ENCODE assay signal across 8 mouse cellular contexts in genomic region chr10:80399191-80399972, GRCm38 (mm10). TPM values are rescaled to one million over a fixed set of nuclear protein-coding genes. Genes with fewer than 3 reads are reported as not detected.
DNase-seq lines count a peak whose midpoint lies in the region; ATAC-seq lines count a peak whose summit lies in the region.

TSS of gene Mbd3 (minus strand) at chr10:80399550.

- peak; percentile 98 to 99 for DNase-seq in adrenal gland, adult 18-20 months (ENCODE audit: low spot score in 2 of 2)
- peak; percentile 100 for DNase-seq in embryo, embryonic 11 days
- DNase-seq in gastrocnemius, postnatal 25 days, result peak; percentile 100
- peak; percentile 95 for DNase-seq in intestine, embryonic 14.5 days (ENCODE audit: low spot score)
- peak; percentile 99 to 100 for DNase-seq in left cerebral cortex, postnatal 14 days (ENCODE audit: low spot score in 2 of 2)
- peak; percentile 100 for DNase-seq in mesoderm, embryonic 11.5 days (ENCODE audit: low read depth, low spot score)
- peak; percentile 99 to 100 for DNase-seq in right cerebral cortex, postnatal 36 days (ENCODE audit: low spot score in 2 of 2)
- peak; percentile 100 for DNase-seq in yolk sac, embryonic 10.5 days (ENCODE audit: low spot score)

- H3K4me2 ChIP-seq in intestine, embryonic 14.5 days (ENCODE audit: low read length), result peak within 1 kb of the TSS; percentile 88

- WGBS in intestine, embryonic 14.5 days, result under 1% methylated on average over 75 of the region's 82 CpGs

- H3K4me3 ChIP-seq in intestine, embryonic 14.5 days (ENCODE audit: low read depth, low read length), result peak within 1 kb of the TSS; percentile 72

- no peaks in the 10 kb centered on the region for H3K27me3 ChIP-seq in intestine, embryonic 14.5 days (replicated peaks; ENCODE audit: control insufficient read depth, insufficient read depth, low read length)

- intact Hi-C loops in left cerebral cortex, postnatal 14 days (cut with DNase I), result no loop called here

- peaks cover 21% of the 10 kb centered on the region for H3K4me1 ChIP-seq in intestine, embryonic 14.5 days (replicated peaks; ENCODE audit: control insufficient read depth, insufficient read depth, low read length)

- H3K36me3 ChIP-seq in intestine, embryonic 14.5 days (ENCODE audit: control insufficient read depth, insufficient read depth, low read length), result peaks cover 52% of the 10 kb centered on the region

- no peaks in the 10 kb centered on the region for H3K9me3 ChIP-seq in intestine, embryonic 14.5 days (ENCODE audit: control insufficient read depth, low read length)

- peak; percentile 96 for ATAC-seq in intestine, embryonic 14.5 days (replicated peaks; ENCODE audit: low FRiP score, low TSS enrichment, low read depth)

- H3K27ac ChIP-seq in intestine, embryonic 14.5 days (ENCODE audit: low read depth), result peak within 1 kb of the TSS; percentile 99

- H3K9ac ChIP-seq in intestine, embryonic 14.5 days (ENCODE audit: low read length), result peak within 1 kb of the TSS; percentile 96

RNA-seq across cellular contexts. Expression of gene Mbd3, which starts in this region (rescaled TPM):
- total RNA-seq in adrenal gland, adult 18-20 months (2021), result 100 to 1,000 TPM; 137 to 157 TPM
- total RNA-seq in gastrocnemius, postnatal 25 days (2021), result 10 to 100 TPM; 78.7 to 93.6 TPM
- 203 and 206 TPM in 2 replicates for polyA plus RNA-seq in intestine, embryonic 14.5 days (2014; fragmentation: Nextera tagmentation; extraction: Ambion mirVana)
- 100 to 1,000 TPM; 122 to 134 TPM for total RNA-seq in left cerebral cortex, postnatal 14 days (2021)

Comparison
In these comparisons a context has a peak if more than half of its experiments do, and no peak if none do; other contexts are left out.
1. Peak in every context shown above with its lines: DNase-seq, ATAC-seq, H3K4me3 ChIP-seq and H3K27ac ChIP-seq.